Mouse (Mus musculus) small intestine, adult 2 months (tissue): ENCODE data around the gene Efnb3.

Source experiments
- CTCF ChIP-seq: fragments of 200-500 bp; IDR thresholded peaks from 2 replicates; pipeline ENCODE4 v1.5.1; 2012; ENCODE audit warnings: low read depth, mild to moderate bottlenecking, control low read depth, inconsistent platforms, low read length, moderate library complexity, mixed read lengths; ENCODE audit not compliant: insufficient replicate concordance, insufficient read length; ENCODE audit errors: extremely low read depth
- POLR2A ChIP-seq: fragments of 200-500 bp; IDR thresholded peaks from 2 replicates; pipeline ENCODE4 v1.6.1; 2012; ENCODE audit warnings: low read depth, mild to moderate bottlenecking, control low read depth, inconsistent platforms, low read length, moderate library complexity

- TF ChIP-seq CTCF: no peak
- no peak for TF ChIP-seq POLR2A
These were observed 33.4 kb downstream of the Efnb3 start for GRCm38 (mm10) chr11:69526631-69527030.
